Mouse (Mus musculus) C2C12 (cell line): ENCODE results near the gene Rcor2.

Experiments
- CTCF ChIP-seq: IDR thresholded peaks from one replicate; pipeline ENCODE4 v1.5.1; 2011; ENCODE audit not compliant: control insufficient read depth, insufficient read depth, insufficient read length
- MYOD1 ChIP-seq: IDR thresholded peaks from one replicate; pipeline ENCODE4 v1.6.1; 2011; ENCODE audit warnings: low read depth; ENCODE audit not compliant: control insufficient read depth, insufficient read length

GRCm38 (mm10) chr19:7303796-7304195, 36.7 kb downstream of the Rcor2 start:
- TF ChIP-seq CTCF (no peak), MYOD1 (no peak)
